Mouse (Mus musculus) small intestine, adult 2 months (tissue): ENCODE results near the gene 2010111I01Rik.

Experiments
- CTCF ChIP-seq: fragments of 200-500 bp; IDR thresholded peaks from 2 replicates; pipeline ENCODE4 v1.5.1; 2012; ENCODE audit warnings: low read depth, mild to moderate bottlenecking, control low read depth, inconsistent platforms, low read length, moderate library complexity, mixed read lengths; ENCODE audit not compliant: insufficient replicate concordance, insufficient read length; ENCODE audit errors: extremely low read depth
- POLR2A ChIP-seq: fragments of 200-500 bp; IDR thresholded peaks from 2 replicates; pipeline ENCODE4 v1.6.1; 2012; ENCODE audit warnings: low read depth, mild to moderate bottlenecking, control low read depth, inconsistent platforms, low read length, moderate library complexity

DNA sequence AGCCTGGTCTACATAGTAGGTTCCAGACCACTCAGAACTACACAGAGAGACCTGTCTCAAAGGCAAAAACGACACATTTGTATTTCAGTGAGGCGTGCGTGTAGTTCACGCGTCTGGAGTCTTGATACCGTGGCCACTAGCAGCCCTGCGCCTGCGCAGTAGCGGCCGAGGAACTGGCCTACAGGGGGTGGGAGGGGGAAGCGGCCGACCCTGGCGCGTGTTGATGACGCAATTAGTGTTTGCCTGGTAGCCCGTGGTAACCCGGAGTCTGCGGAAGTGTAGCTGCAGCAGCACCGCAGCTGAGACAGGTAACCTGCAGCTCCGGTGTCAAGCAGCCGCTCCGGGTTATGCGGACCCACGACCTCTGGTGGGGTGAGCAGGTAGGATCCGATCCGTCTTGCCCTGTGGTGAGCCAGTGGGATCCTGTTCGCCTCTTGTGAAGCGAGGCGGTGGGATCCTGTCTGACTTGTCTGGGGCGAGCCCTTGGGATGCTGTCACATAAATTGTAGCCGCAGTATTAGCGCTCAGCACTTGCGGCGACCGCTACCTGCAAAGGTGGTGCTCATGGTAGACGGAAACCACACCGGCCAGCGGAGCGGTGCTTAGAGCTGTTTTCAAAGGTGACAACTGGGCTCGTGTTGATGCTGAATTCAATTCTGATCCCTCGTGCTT, at the start of gene 2010111I01Rik:
- peak; percentile 29; the same call in 1 of the 2 replicates for TF ChIP-seq CTCF
- 0 out of 2 replicates have a peak, but pooled peaks have one; percentile 40 for TF ChIP-seq POLR2A
